Mouse (Mus musculus) intestine, embryonic 16.5 days (tissue): Measurements from ENCODE around the gene Lcmt1. TPM values are rescaled to one million over a fixed set of nuclear protein-coding genes. Genes with fewer than 3 reads are reported as not detected.

Experiments used
- ATAC-seq: fragments of 200-750 bp; cut with Nextera tagmentation; 2 replicates; pipeline ENCODE4 v1.8.0; 2017; ENCODE audit warnings: moderate TSS enrichment, moderate library complexity
- H3K27ac ChIP-seq: fragments of 300-500 bp; sonication (generic); 2 replicates; pipeline ENCODE4 v1.5.1; 2014; ENCODE audit warnings: mild to moderate bottlenecking, low read length
- H3K27me3 ChIP-seq: fragments of 300-500 bp; sonication (generic); replicated peaks from 2 replicates; pipeline ENCODE4 v1.6.1; 2014; ENCODE audit warnings: low read length, control low read depth, mixed read lengths; ENCODE audit not compliant: control insufficient read depth, insufficient read depth
- H3K36me3 ChIP-seq: fragments of 300-500 bp; sonication (generic); 2 replicates; pipeline ENCODE4 v1.6.1; 2014; ENCODE audit warnings: low read length, control low read depth; ENCODE audit not compliant: control insufficient read depth, insufficient read depth
- H3K4me1 ChIP-seq: fragments of 300-500 bp; sonication (generic); 2 replicates; pipeline ENCODE4 v1.6.1; 2014; ENCODE audit warnings: low read length, control low read depth, mixed read lengths; ENCODE audit not compliant: control insufficient read depth, insufficient read depth
- H3K4me2 ChIP-seq: fragments of 300-500 bp; sonication (generic); 2 replicates; pipeline ENCODE4 v1.6.1; 2014; ENCODE audit warnings: low read depth, low read length, control low read depth
- H3K4me3 ChIP-seq: fragments of 300-500 bp; sonication (generic); 2 replicates; pipeline ENCODE4 v1.5.1; 2014; ENCODE audit warnings: mild to moderate bottlenecking, low read length
- H3K9ac ChIP-seq: fragments of 300-500 bp; sonication (generic); 2 replicates; pipeline ENCODE4 v1.6.1; 2014; ENCODE audit warnings: low read depth, low read length
- H3K9me3 ChIP-seq: fragments of 300-500 bp; sonication (generic); 2 replicates; pipeline ENCODE4 v1.6.1; 2016; ENCODE audit warnings: low read length, control low read depth; ENCODE audit not compliant: control insufficient read depth
- WGBS: fragments of 180-500 bp; shearing (Covaris S2); extraction: QIAGEN DNeasy Blood & Tissue Kit; methylation state at CpG from one replicate; pipeline ENCODE4 v1.1.7; 2014; 5-methylcytosine and 5-hydroxymethylcytosine counted together
- polyA plus RNA-seq: library from polyadenylated mRNA; unstranded; fragments of >200 nt; fragmentation: Nextera tagmentation; extraction: Ambion mirVana; gene quantifications from 2 replicates; pipeline ENCODE4 v1.2.1, GENCODE M21; 2015

Lcmt1 gene
- polyA plus RNA-seq, 1 experiment from 2014 or later, result 47.0 TPM

DNA sequence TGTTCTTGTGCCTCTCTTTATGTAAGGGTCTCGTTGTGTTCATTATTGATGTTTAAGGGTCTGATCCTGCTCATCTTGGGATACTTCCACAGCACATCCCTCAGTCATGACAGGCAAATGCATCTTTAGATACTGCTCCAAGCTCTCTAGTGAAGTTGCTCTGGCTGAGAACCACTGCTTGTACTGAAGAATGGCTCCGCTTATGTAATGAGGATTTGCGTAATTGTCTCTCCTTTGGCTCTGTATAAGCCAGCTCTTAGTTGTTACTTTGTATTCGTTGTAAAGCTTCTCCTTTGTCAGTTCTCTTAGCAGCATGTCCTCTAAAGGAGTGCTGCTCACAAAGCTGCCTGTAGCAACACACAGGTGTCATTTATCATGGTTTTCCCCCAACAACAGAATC is 37.4 kb downstream of the Lcmt1 start:
- no peak for ATAC-seq
- no peaks in the 10 kb centered on the region for H3K4me1 ChIP-seq
- no peak overlapping the region for H3K4me3 ChIP-seq
- no peak overlapping the region for H3K4me2 ChIP-seq
- no peak overlapping the region for H3K9ac ChIP-seq
- H3K27me3 ChIP-seq, result no peaks in the 10 kb centered on the region
- H3K9me3 ChIP-seq, result no peaks in the 10 kb centered on the region
- no peaks in the 10 kb centered on the region for H3K36me3 ChIP-seq
- WGBS, result 88% methylated on average over 4 of the region's 4 CpGs
- no peak overlapping the region for H3K27ac ChIP-seq

DNA sequence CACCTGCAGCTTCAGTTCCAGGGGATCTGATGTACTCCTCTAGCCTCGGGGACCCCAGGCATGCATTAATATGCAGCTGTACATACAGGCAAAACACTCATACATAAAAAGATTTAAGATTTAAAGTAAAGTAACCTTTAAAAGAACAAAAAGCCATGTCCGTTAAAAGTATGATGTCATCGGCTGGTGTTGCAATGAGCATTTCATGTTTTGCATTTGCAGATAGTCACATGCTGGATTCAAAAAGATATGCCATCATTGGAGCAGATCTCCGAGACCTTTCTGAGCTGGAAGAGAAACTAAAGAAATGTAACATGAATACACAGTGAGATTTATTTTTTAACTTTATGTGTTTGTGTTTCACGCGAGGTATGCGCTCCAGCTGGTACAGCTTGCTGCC is 40.9 kb downstream of the Lcmt1 start:
- Histone ChIP-seq H3K36me3 (no peaks in the 10 kb centered on the region), H3K4me2 (no peak overlapping the region), H3K27me3 (no peaks in the 10 kb centered on the region), H3K4me1 (no peaks in the 10 kb centered on the region), H3K4me3 (no peak overlapping the region), H3K9ac (no peak overlapping the region), H3K27ac (no peak overlapping the region), H3K9me3 (no peaks in the 10 kb centered on the region)
- no peak for ATAC-seq
- WGBS, result 88% methylated on average over 7 of the region's 7 CpGs

DNA sequence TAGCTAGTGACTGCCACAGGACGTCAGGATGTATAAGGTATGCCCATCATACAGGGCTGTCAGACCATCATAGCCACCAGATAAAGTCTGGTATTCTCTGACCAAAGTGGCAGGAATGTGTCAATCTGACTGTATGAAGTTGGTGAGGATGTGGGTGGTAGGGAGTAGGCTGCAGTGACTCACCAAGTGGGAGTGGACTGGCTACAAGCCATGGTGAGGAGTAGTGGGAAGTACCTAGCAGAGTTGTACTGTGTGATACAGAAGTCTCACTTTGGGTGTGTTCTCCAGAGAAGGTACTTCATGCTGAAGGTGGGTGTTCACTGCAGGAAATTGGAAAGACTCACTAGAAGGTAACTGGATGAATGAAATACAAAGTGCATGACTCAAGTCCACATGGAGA is 41.5 kb downstream of the Lcmt1 start:
- H3K36me3 ChIP-seq, result no peaks in the 10 kb centered on the region
- no peak for ATAC-seq
- no peaks in the 10 kb centered on the region for H3K4me1 ChIP-seq
- H3K27ac ChIP-seq, result no peak overlapping the region
- no peak overlapping the region for H3K9ac ChIP-seq
- WGBS, result 82% methylated on average over 1 of the region's 1 CpGs
- H3K27me3 ChIP-seq, result no peaks in the 10 kb centered on the region
- H3K4me3 ChIP-seq, result no peak overlapping the region
- H3K9me3 ChIP-seq, result no peaks in the 10 kb centered on the region
- no peak overlapping the region for H3K4me2 ChIP-seq

DNA sequence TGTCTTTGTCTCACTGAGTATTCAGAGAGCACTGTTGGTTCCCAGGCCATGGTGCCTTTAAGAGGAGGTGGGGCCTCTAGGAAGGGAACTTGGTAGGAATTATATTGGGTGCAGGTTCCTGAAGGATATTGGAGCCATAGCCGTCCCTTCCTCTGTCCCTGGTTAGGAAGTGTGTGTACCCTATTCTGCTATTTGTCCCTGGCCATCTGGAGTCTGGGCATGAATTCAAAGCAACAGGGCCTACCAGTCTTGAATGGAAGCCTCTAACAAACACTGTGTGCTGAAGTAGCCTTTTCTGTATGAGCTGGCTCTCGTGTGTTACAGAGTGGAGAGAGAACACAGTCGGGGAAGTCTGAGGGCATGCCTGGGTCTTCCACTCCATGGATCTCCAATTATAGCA is 42.6 kb downstream of the Lcmt1 start:
- no peaks in the 10 kb centered on the region for H3K4me1 ChIP-seq
- H3K9me3 ChIP-seq, result no peaks in the 10 kb centered on the region
- H3K4me2 ChIP-seq, result no peak overlapping the region
- no peaks in the 10 kb centered on the region for H3K27me3 ChIP-seq
- H3K9ac ChIP-seq, result no peak overlapping the region
- no peak overlapping the region for H3K4me3 ChIP-seq
- no peak for ATAC-seq
- H3K27ac ChIP-seq, result no peak overlapping the region
- WGBS, result 80% methylated on average over 3 of the region's 3 CpGs
- no peaks in the 10 kb centered on the region for H3K36me3 ChIP-seq

GRCm38 (mm10) chr7:123416803-123417202 is 47.2 kb downstream of the Lcmt1 start:
- H3K4me1 ChIP-seq, result no peaks in the 10 kb centered on the region
- H3K9me3 ChIP-seq, result no peaks in the 10 kb centered on the region
- no peak overlapping the region for H3K9ac ChIP-seq
- H3K4me2 ChIP-seq, result no peak overlapping the region
- no peak overlapping the region for H3K27ac ChIP-seq
- peaks cover 4% of the 10 kb centered on the region; the same call in 1 of the 2 replicates for H3K36me3 ChIP-seq
- H3K27me3 ChIP-seq, result no peaks in the 10 kb centered on the region
- WGBS, result 69% methylated on average over 4 of the region's 4 CpGs
- no peak for ATAC-seq
- no peak overlapping the region for H3K4me3 ChIP-seq

GRCm38 (mm10) chr7:123417661-123418060 is 48.1 kb downstream of the Lcmt1 start:
- Histone ChIP-seq H3K9me3 (no peaks in the 10 kb centered on the region), H3K4me2 (no peak overlapping the region), H3K36me3 (peaks cover 7% of the 10 kb centered on the region; the same call in 1 of the 2 replicates), H3K9ac (no peak overlapping the region), H3K27ac (no peak overlapping the region), H3K27me3 (no peaks in the 10 kb centered on the region), H3K4me3 (no peak overlapping the region), H3K4me1 (no peaks in the 10 kb centered on the region)
- WGBS, result 83% methylated on average over 3 of the region's 3 CpGs
- no peak for ATAC-seq

DNA sequence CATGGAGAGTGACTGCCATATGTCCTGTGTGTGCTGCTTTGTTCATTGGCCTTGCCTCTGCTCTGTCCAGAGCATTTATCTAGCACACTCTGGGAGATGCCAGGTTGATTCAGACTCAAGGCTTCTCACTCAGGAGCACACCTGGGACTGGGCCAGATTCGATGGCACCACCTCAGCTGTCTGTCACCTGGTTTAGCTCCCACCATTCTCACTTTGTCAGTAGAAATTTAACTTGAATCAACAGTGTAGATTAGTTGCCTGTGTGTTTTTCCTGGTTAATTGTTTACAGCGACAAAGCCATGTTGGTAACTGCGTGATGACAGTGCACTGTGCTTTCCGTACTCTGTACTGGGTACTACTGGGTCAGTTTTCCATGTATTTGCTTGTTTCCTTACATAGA is 50.4 kb downstream of the Lcmt1 start:
- peaks cover 9% of the 10 kb centered on the region; the same call in 1 of the 2 replicates for H3K36me3 ChIP-seq
- H3K27me3 ChIP-seq, result no peaks in the 10 kb centered on the region
- WGBS, result 82% methylated on average over 4 of the region's 4 CpGs
- no peak overlapping the region for H3K4me3 ChIP-seq
- peak; percentile 75 for ATAC-seq
- no peaks in the 10 kb centered on the region for H3K4me1 ChIP-seq
- H3K4me2 ChIP-seq, result no peak overlapping the region
- H3K27ac ChIP-seq, result no peak overlapping the region
- H3K9me3 ChIP-seq, result no peaks in the 10 kb centered on the region
- no peak overlapping the region for H3K9ac ChIP-seq

DNA sequence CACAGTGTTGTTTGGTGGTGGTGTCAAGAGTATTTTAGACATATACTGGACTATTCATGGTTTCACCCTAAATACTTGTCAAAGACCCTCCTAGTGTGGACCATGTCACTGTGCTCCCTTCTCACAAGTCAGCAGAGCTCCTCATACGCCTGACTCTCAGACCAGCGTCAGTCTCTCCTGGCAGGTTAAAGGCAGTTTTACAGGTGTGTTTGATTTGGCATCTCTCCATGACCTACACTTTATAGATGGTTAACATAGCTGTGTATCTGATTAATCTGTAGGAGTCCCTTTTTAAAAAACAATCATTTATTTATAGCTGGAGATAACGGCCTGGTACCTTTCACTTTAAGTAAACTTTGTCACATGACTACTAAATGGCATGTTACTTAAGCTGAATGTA is 52.4 kb downstream of the Lcmt1 start:
- WGBS, result 60% methylated on average over 3 of the region's 3 CpGs
- H3K4me1 ChIP-seq, result no peaks in the 10 kb centered on the region
- peak; percentile 49; the same call in 1 of the 2 replicates for ATAC-seq

DNA sequence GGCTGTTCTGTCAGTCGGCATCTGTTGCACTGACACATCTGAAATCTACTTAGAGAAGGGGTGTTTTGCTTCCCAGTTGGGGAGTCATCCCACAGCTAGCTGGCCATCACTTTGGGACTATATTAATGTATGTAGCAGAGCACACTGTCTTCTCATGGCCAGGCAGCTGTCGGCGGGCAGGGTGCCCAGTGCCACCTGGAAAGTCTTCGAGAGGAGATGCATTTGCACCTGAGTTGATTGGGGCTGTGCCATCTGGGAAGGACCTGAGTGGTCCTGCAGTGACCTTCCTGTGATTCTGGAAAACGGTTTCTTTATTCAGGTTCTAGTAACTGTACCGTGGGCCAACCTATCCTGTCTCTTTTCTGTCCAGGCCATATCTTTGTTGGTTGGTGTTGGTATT is 54.7 kb downstream of the Lcmt1 start:
- H3K9me3 ChIP-seq, result no peaks in the 10 kb centered on the region
- H3K27me3 ChIP-seq, result no peaks in the 10 kb centered on the region
- 91% methylated on average over 6 of the region's 6 CpGs for WGBS
- H3K4me1 ChIP-seq, result peaks cover 3% of the 10 kb centered on the region; the same call in 1 of the 2 replicates
- no peak overlapping the region for H3K4me3 ChIP-seq
- peaks cover 9% of the 10 kb centered on the region; the same call in 1 of the 2 replicates for H3K36me3 ChIP-seq
- no peak overlapping the region for H3K27ac ChIP-seq
- ATAC-seq, result no peak
- no peak overlapping the region for H3K4me2 ChIP-seq
- no peak overlapping the region for H3K9ac ChIP-seq

More for the DNA sequence above, 52.4 kb downstream of the Lcmt1 start:
- H3K27me3 ChIP-seq, result no peaks in the 10 kb centered on the region
- H3K4me3 ChIP-seq, result no peak overlapping the region
- H3K9me3 ChIP-seq, result no peaks in the 10 kb centered on the region
- no peak overlapping the region for H3K9ac ChIP-seq
- no peak overlapping the region for H3K27ac ChIP-seq
- H3K36me3 ChIP-seq, result peaks cover 9% of the 10 kb centered on the region; the same call in 1 of the 2 replicates
- no peak overlapping the region for H3K4me2 ChIP-seq

- ATAC-seq, result no peak
- WGBS, result 84% methylated on average over 6 of the region's 6 CpGs
Measured at GRCm38 (mm10) chr7:123425134-123425757, 55.7 kb downstream of the Lcmt1 start.

More at GRCm38 (mm10) chr7:123425134-123425757, 55.7 kb downstream of the Lcmt1 start:
- Histone ChIP-seq H3K36me3 (peaks cover 9% of the 10 kb centered on the region; the same call in 1 of the 2 replicates), H3K4me1 (peaks cover 6% of the 10 kb centered on the region; the same call in 1 of the 2 replicates), H3K9ac (no peak overlapping the region), H3K27me3 (no peaks in the 10 kb centered on the region), H3K27ac (no peak overlapping the region), H3K4me2 (no peak overlapping the region), H3K4me3 (no peak overlapping the region), H3K9me3 (no peaks in the 10 kb centered on the region)
